Mouse (Mus musculus): Measurements from ENCODE around the gene Hoxb13.

DNA sequence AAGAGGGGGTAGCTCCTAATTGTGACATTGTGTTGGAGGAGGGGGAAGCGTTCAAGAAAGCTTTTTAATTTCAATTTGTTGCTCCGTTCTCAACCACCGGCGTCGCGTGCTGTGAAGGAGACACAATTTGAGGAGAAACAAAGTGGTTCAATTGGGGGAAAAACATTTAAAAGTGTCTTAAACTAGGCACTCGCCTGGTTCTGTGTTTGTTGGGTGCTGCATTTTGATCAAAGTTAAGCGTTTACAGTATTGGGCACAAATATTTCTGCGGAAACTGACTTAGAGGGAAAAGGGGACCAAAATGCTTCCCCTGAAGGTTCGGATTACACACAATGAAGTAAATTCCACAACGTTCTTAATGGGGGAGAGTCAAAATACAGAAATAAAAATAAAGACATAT, 10.2 kb downstream of the Hoxb13 start:
- TF ChIP-seq POLR2A (IDR thresholded peaks at IDR 0.05; ENCODE audit: borderline replicate concordance, control insufficient read depth, low read depth, low read length) (no peak), CTCF (IDR thresholded peaks at IDR 0.05; ENCODE audit: control insufficient read depth, insufficient read depth, low read length) (no peak)
